Comparison of ENCODE assay signal across 24 mouse cellular contexts in the genomic region with DNA sequence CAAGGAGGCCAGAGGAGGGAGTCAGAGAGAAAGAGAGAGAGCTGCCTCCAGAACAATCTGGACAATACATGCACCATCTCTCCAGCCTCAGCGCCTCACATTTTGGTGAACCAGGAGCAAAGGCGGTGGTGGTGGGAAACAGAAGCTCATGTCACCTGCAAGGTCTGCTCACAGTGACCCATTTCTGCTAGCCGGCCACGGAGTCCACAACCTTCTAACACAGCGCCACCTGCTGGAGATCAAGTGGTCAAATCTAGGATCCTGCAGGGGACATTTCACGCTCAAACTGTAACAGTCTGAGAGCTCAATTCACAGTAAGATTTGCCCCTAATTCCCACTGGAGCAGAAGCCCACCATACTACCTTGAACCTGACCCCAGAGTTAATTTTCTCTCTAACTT.
DNase-seq lines count a peak whose midpoint lies in the region; ATAC-seq and TF ChIP-seq lines count a peak whose summit lies in the region.
"Had no signal": no experiment of that assay in that cellular context is flagged by ENCODE, and none has a peak within 500 bp of the region (broad histone marks: within the 10 kb centered on the region; RNA-seq: fewer than 3 reads in every experiment).

No protein-coding gene starts in this region.

- no peak for DNase-seq in hindbrain, postnatal 0 days (ENCODE audit: low spot score)
- no peak for DNase-seq in hindbrain, embryonic 14.5 days (ENCODE audit: low spot score)
- DNase-seq in midbrain, postnatal 0 days (ENCODE audit: low spot score), result no peak
- peak; percentile 35 for DNase-seq in ES-CJ7 (ENCODE audit: low read depth, low spot score)
- peak; percentile 5 for DNase-seq in induced T-regulatory cell, adult 2 months (ENCODE audit: low read depth)
- no peak for DNase-seq in left cerebral cortex, postnatal 14 days (ENCODE audit: low spot score in 2 of 2)
- DNase-seq: B cell, adult 2 months; cerebellum, adult 11 months; cerebellum, adult 9-11 months; heart, adult 11 months; heart, postnatal 14 days; kidney, adult 9 months; kidney, postnatal 36 days; thymus, postnatal 25 days had no signal

- no peaks in the 10 kb centered on the region for H3K36me3 ChIP-seq in hindbrain, postnatal 0 days (ENCODE audit: insufficient read depth, low read length)
- no peaks in the 10 kb centered on the region for H3K36me3 ChIP-seq in hindbrain, embryonic 14.5 days (replicated peaks; ENCODE audit: control insufficient read depth, insufficient read depth)
- H3K36me3 ChIP-seq in midbrain, postnatal 0 days (ENCODE audit: insufficient read depth, low read length), result no peaks in the 10 kb centered on the region
- H3K36me3 ChIP-seq in midbrain, embryonic 13.5 days, result no peaks in the 10 kb centered on the region
- H3K36me3 ChIP-seq: embryonic facial prominence, embryonic 15.5 days; G1E; heart, embryonic 13.5 days had no signal

- intact Hi-C loops in left cerebral cortex, postnatal 14 days (cut with DNase I), result no loop called here

- no peaks in the 10 kb centered on the region for H3K4me1 ChIP-seq in hindbrain, postnatal 0 days (ENCODE audit: insufficient read depth, low read length)
- peaks cover 10% of the 10 kb centered on the region for H3K4me1 ChIP-seq in hindbrain, embryonic 14.5 days (replicated peaks; ENCODE audit: control insufficient read depth, insufficient read depth, low read length)
- H3K4me1 ChIP-seq in midbrain, postnatal 0 days (ENCODE audit: insufficient read depth, low read length), result no peaks in the 10 kb centered on the region
- no peaks in the 10 kb centered on the region for H3K4me1 ChIP-seq in midbrain, embryonic 13.5 days (replicated peaks)
- H3K4me1 ChIP-seq: embryonic facial prominence, embryonic 15.5 days; heart, embryonic 13.5 days had no signal

- H3K4me3 ChIP-seq in hindbrain, postnatal 0 days (ENCODE audit: low read length), result no peak overlapping the region
- no peak overlapping the region for H3K4me3 ChIP-seq in hindbrain, embryonic 14.5 days (replicated peaks; ENCODE audit: low read length)
- no peak overlapping the region for H3K4me3 ChIP-seq in midbrain, postnatal 0 days (ENCODE audit: low read depth, low read length)
- H3K4me3 ChIP-seq in midbrain, embryonic 13.5 days (replicated peaks), result no peak overlapping the region
- H3K4me3 ChIP-seq: embryonic facial prominence, embryonic 15.5 days; heart, embryonic 13.5 days had no signal

- WGBS in hindbrain, postnatal 0 days, result 93% methylated on average over 6 of the region's 6 CpGs
- whole genome bisulfite sequencing in hindbrain, embryonic 14.5 days, result 93% methylated on average over 6 of the region's 6 CpGs
- 90% methylated on average over 6 of the region's 6 CpGs for WGBS in midbrain, postnatal 0 days
- 95% methylated on average over 6 of the region's 6 CpGs for WGBS in midbrain, embryonic 13.5 days

- TF ChIP-seq CTCF in hindbrain, postnatal 0 days (IDR thresholded peaks at IDR 0.05; ENCODE audit: low read depth), result peak; percentile 24
- peak; percentile 18 for TF ChIP-seq CTCF in midbrain, postnatal 0 days (IDR thresholded peaks at IDR 0.05)

- H3K27me3 ChIP-seq in hindbrain, postnatal 0 days (ENCODE audit: insufficient read depth, low read length), result no peaks in the 10 kb centered on the region
- no peaks in the 10 kb centered on the region for H3K27me3 ChIP-seq in hindbrain, embryonic 14.5 days (ENCODE audit: control insufficient read depth, insufficient read depth, low read length)
- H3K27me3 ChIP-seq in midbrain, postnatal 0 days (ENCODE audit: insufficient read depth, low read length), result no peaks in the 10 kb centered on the region
- H3K27me3 ChIP-seq in midbrain, embryonic 13.5 days, result no peaks in the 10 kb centered on the region
- H3K27me3 ChIP-seq: embryonic facial prominence, embryonic 15.5 days; heart, embryonic 13.5 days had no signal

- H3K9me3 ChIP-seq in hindbrain, postnatal 0 days (ENCODE audit: low read length), result 0 out of 2 replicates have a peak, but pooled peaks cover 3% of the 10 kb centered on the region
- H3K9me3 ChIP-seq in hindbrain, embryonic 14.5 days (ENCODE audit: control insufficient read depth, low read length), result no peaks in the 10 kb centered on the region
- no peaks in the 10 kb centered on the region for H3K9me3 ChIP-seq in midbrain, postnatal 0 days (ENCODE audit: low read length)
- H3K9me3 ChIP-seq in midbrain, embryonic 13.5 days, result 0 out of 2 replicates have a peak, but pooled peaks cover 4% of the 10 kb centered on the region
- H3K9me3 ChIP-seq: embryonic facial prominence, embryonic 15.5 days had no signal

- H3K9ac ChIP-seq in hindbrain, postnatal 0 days (replicated peaks; ENCODE audit: low read length), result no peak overlapping the region
- no peak overlapping the region for H3K9ac ChIP-seq in hindbrain, embryonic 14.5 days
- H3K9ac ChIP-seq in midbrain, postnatal 0 days (replicated peaks; ENCODE audit: low read length, poor library complexity, severe bottlenecking), result no peak overlapping the region
- no peak overlapping the region for H3K9ac ChIP-seq in midbrain, embryonic 13.5 days (replicated peaks)
- H3K9ac ChIP-seq: embryonic facial prominence, embryonic 15.5 days; heart, embryonic 13.5 days had no signal

- H3K27ac ChIP-seq in hindbrain, postnatal 0 days, result no peak overlapping the region
- H3K27ac ChIP-seq in hindbrain, embryonic 14.5 days, result no peak overlapping the region
- no peak overlapping the region for H3K27ac ChIP-seq in midbrain, postnatal 0 days (ENCODE audit: low read depth, low read length)
- no peak overlapping the region for H3K27ac ChIP-seq in midbrain, embryonic 13.5 days
- H3K27ac ChIP-seq: embryonic facial prominence, embryonic 15.5 days; heart, embryonic 13.5 days; macrophage had no signal

- ATAC-seq in hindbrain, postnatal 0 days, result no peak
- ATAC-seq in hindbrain, embryonic 14.5 days (ENCODE audit: low FRiP score), result no peak
- no peak for ATAC-seq in midbrain, postnatal 0 days (ENCODE audit: low FRiP score)
- ATAC-seq in midbrain, embryonic 13.5 days, result no peak
- no peak for ATAC-seq in megakaryocyte, adult 5-6 weeks (ENCODE audit: poor library complexity, severe bottlenecking)
- ATAC-seq: forebrain, embryonic 14.5 days; inflammation-experienced regulatory T-cells, adult 6 months; lung, postnatal 0 days had no signal

- no peak overlapping the region for H3K4me2 ChIP-seq in hindbrain, postnatal 0 days (ENCODE audit: low read depth, low read length)
- H3K4me2 ChIP-seq in hindbrain, embryonic 14.5 days (replicated peaks), result no peak overlapping the region
- no peak overlapping the region for H3K4me2 ChIP-seq in midbrain, postnatal 0 days (ENCODE audit: low read depth, low read length, poor library complexity, severe bottlenecking)
- H3K4me2 ChIP-seq in midbrain, embryonic 13.5 days (replicated peaks), result no peak overlapping the region
- H3K4me2 ChIP-seq: embryonic facial prominence, embryonic 15.5 days; heart, embryonic 13.5 days; midbrain, embryonic 11.5 days had no signal

Comparison
In these comparisons a context has a peak if more than half of its experiments do, and no peak if none do; other contexts are left out.
1. DNase-seq: peak in ES-CJ7 (single experiment) and induced T-regulatory cell, adult 2 months (single experiment); none in hindbrain, postnatal 0 days (single experiment), hindbrain, embryonic 14.5 days (single experiment), midbrain, postnatal 0 days (single experiment) and left cerebral cortex, postnatal 14 days (0 of 2).